Mouse (Mus musculus): Measurements from ENCODE around the gene Rpl23.
A peak's percentile ranks its signal among the peaks of the same experiment; 100 is the strongest.
"Not testable (repeated sequence)": the region's sequence is repeated elsewhere in the genome, so short reads cannot be mapped to it uniquely, and the experiment has no call there.

Gene Rpl23

DNA sequence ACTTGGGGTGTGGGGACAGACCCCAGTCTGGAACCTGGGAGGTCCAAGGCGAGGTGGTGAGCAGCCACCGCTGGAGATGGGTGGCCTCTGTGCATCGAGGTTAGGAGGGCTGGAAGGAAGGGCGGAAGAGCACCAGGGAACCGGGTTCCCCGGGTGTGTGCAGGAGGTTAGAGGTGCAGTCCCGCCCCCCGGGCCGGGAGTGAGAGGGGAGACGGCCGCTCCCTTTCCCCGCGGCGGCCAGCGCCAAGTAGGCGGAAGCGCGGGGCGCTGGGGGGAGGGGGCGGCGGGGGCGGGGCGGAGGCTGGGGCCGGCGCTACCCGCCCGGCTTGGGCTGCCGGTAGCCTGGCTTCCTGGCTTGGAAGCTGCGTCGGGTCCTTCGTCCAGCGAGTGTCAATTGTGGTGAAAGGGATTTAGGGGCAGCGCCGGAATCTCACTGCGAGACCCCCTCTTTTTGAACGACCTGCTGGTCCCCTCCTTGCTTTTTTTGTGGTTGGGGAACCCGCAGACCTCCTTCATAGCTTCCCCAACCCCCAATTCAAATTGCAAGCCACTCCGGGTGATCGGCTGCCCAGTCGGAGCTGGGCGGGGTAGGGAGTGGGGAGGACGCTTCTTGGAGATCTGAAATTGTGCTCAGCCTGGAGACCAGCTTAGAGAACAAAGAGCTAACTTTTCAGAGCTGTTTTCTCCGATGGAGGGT lies 17.9 kb upstream of the Rpl23 start:
- peak; percentile 69 for DNase-seq (ENCODE audit: low spot score)

DNA sequence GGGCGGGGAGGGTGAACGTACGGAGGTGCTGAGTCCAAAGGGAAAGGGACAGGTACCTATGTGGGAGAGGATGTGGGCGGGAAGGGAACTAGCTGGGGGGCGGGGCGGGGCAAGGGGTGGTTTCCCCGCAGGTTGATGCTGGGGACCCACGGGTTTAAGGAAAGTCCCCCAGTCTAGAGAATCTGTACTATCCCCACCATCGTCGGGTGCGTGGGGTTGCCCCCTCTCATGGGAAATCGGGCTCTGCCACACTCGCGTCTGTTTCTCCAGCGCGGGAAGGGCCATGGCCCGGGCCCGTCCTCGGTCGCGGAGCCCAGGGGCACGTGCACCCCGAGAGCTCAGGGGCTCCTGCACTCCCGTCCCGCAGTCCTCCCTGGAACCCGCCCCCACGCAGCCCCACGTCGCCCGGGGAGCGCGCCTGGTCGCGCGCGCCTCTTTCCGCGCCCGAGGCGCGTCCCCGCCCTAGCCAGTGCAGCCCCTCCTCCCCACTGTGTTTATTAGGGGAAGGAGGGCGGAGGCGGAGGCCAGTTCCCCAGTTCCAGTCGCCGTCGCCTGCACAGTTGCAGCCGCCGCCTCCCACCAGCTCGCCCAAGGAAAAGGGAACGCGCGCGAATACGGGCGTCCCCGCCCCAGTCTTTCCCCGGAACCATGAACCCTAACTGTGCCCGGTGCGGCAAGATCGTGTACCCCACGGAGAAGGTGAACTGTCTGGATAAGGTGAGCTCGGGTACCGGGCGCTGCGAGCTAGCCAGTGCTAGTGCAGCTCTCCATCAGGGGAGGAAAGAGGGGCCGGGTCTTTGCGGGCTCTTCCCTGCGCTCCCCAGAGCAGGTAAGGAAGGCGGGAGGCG lies 17.1 kb upstream of the Rpl23 start:
- DNase-seq (ENCODE audit: low spot score) = peak; percentile 83

DNA sequence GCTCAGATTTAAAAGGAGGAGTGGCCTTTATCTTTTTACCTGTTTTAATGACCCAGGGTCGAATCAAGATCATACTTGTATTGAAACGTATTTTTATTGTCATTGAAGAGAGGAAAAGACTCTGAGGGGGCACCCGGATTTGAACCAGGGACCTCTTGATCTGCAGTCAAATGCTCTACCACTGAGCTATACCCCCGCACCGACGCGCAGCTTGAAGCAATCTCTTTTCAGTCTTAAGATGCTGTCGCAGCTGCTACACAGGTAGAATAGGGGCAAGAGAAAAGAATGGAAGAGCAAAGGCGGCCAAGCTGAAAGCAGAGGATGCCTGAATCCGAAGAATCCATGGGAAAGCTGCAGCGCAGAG lies 16.5 kb upstream of the Rpl23 start, which contains the start of gene Lasp1:
Lasp1 (plus strand) TSS at position 219 of the 364 bp plus-strand sequence.
- peak; percentile 87 for DNase-seq (ENCODE audit: low spot score)

DNA sequence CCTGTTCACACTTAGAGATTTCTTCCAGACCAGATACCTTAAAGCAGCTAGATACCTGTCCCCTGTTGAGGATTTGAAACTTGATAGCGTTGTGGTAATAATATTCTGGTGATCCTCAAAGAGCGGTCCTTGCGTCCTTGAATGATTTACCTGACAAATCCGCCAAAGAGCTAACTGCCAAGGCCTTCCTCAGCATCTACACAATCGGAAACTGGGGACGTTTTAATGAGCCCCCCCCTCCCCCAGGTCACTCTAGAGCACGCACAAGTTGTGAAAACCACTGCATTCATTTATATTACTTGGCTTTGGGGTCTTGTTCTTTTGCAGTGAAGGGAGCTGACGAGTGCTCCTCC lies 15.8 kb upstream of the Rpl23 start:
- DNase-seq (ENCODE audit: low spot score) = no peak

DNA sequence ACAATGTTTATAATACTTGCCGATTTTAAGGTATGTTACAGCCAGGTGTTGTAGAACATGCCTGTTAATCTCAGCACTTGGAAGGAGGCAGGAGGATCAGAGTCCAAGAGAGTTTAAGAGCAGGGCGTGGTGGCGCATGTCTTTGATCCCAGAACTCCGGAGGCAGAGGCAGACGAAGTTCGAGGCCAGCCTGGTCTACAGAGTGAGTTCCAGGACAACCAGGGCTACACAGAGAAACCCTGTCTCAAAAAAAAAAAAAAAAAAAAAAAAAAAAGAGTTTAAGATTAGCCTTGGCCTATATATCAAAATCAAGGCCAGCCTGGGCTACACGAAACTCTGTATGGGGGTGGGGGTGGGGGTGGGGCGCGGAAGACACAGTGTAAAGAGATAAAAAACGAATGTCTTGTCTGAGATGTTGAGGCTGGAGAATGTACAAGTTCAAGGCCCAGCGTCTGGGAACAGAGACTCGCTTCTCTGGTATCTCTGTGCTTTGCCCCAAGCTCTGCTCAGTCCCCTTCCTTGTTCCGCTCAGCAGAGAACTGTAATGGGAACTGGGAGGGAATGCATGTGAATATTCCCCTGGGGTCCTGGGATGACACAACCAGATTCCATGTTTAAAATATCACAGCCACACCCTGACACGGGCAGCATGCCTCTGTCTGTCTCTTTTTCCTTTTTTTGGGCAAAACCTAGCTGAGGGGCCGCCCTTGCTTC lies 15.3 kb upstream of the Rpl23 start:
- DNase-seq (ENCODE audit: low spot score) = no peak

DNA sequence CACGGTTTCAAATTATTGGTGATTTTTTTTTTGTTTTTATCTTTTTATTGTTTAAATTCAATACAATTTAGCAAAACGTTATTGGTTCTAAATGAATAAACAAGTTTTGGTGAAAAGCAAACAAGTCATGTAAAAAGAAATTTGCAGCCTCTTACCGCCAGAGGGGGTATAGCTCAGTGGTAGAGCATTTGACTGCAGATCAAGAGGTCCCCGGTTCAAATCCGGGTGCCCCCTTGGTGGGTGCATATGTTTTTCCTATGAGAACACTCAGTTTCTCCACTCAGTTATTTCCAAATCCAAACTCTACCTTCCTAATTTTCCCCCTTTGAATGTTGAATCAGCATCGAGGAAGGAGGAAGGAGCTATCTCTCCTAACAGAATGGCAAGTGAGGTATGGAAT lies 14.7 kb upstream of the Rpl23 start:
- no peak for DNase-seq (ENCODE audit: low spot score)

DNA sequence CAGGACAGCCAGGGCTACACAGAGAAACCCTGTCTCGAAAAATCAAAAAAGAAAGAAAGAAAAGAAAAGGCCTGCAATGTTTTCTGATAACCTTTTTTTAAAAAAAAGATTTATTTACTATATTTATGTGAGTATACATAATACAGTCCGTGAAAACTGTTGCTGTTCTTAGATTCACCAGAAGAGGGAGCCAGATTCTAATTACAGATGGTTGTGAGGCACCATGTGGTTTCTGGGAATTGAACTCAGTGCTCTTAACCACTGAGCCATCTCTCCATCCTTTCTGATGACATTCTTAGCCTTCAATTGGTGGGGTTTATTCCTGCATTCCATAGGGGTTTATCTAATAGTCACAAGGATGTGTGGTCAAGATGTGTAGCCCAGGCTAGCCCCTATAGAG lies 10.9 kb upstream of the Rpl23 start:
- DNase-seq (ENCODE audit: low spot score) = no peak

DNA sequence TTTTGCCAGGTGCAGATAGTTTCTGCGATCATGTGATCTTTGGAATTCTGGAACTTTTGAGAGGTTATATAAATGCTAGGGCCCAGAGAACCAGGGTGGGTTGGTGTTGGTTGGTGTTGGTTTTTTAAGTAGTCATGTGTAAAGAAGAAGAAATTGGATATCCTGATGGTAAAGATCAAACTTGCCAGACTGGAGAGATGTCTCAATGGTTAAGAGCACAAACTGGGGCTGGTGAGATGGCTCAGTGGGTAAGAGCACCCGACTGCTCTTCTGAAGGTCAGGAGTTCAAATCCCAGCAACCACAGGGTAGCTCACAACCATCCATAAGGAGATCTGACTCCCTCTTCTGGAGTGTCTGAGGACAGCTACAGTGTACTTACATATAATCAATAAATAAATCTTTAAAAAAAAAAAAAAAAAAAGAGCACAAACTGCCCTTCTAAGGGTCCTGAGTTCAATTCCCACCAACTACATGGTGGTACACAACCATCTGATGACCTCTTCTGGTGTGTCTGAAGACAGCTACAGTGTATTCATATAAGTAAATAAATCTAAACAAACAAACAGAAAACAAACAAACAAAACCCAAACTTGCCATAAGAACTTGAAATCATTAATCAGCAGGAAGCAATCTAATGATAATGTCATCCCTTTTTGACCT lies 8.7 kb upstream of the Rpl23 start:
- not testable (repeated sequence) for DNase-seq (ENCODE audit: low spot score)

DNA sequence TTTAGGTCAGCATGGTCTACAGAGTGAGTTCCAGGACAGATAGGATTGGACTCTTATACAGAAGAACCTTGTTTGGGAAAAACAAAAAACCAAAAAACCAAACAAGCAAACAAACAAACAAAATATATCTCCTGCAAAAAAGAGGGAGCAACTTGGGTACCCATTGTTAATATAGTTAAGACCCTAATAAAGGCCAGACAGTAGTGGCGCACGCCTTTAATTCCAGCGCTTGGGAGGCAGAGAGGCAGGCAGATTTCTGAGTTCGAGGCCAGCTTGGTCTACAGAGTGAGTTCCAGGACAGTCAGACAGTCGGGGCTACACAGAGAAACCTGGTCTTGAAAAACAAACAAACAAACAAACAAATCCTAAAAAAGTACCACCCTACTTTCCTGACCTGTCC lies 7.5 kb upstream of the Rpl23 start:
- no peak for DNase-seq (ENCODE audit: low spot score)

DNA sequence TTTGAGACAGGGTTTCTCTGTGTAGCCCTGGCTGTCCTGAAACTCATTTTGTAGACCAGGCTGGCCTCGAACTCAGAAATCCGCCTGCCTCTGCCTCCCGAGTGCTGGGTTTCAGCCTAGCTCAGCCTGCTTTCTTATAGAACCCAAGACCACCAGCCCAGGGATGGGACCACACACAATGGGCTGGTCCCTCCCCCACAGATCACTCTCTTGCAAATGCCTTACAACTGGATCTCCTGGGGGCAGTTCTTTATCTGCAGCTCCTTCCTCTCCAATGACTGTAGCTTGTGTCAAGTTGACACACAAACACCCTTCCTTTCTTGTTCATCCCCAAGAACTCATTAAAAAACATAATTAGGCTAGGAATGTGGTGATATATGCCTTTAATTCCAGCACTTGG lies 5.7 kb upstream of the Rpl23 start:
- no peak for DNase-seq (ENCODE audit: low spot score)

DNA sequence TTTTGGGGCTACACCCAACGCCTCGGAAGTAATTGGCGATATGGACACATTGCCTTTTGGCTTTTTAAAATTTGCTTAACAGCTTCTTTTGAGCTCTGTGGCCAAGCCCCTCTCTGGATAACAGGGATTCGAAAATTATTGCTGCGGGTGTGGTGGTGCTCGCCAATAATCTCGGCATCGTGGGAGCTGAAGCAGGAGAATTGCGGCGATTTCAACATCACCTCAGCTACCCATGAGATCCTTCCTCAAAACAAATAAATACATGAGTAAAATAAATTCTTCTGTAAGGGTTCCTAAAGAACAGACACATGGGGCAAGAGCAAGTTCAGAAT lies 293 bp upstream of the Rpl23 start:
- no peak for DNase-seq (ENCODE audit: low spot score)

DNA sequence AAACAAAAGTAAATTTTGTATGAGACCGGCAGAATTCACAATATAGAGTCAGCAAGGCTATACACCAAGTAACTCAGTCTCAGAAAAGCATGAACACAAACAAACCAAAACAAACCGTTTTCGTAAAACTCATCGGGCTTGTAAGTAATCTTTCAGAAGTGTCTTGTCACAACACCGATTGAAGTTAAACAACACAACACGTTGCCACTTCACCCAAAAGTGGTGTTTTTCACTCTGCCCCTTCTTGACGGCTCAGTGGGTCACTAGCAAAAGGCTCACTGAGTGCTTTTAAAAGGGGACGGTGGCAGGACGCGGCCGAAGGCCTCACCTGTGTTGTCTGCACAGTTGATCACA lies 782 bp downstream of the Rpl23 start:
- DNase-seq (ENCODE audit: low spot score) = no peak

DNA sequence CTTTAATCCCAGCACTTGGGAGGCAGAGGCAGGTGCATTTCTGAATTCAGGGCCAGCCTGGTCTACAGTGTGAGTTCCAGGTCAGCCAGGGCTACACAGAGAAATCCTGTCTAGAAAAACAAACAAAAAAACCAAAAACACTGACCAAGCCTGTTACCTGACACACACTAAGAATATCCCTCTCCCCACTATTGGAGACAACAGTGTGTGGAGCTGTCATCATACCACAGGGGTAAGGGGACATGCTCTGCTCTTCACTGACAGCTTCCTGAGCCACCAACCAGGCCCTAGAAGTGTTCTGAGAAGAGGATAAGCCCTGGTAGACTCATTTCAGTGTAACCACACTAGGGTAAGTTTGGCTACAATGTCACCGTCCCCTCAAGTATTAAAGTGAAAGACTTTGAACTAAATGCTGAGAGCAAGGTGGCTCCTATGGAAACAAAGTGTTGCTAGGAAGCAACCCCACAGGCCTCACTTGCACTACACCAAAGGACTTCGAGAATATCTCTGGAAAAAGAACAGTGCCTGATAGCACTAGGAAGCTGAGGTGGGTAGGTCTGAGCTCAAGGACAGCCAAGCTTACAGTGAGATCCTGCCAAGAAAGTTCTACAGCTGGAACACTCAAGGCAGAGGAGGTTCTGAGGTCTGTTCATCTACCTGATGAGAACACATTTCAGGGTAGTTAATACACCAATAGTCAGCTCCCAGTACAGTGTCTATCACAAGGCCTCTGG lies 2.1 kb downstream of the Rpl23 start:
- no peak for DNase-seq (ENCODE audit: low spot score)

DNA sequence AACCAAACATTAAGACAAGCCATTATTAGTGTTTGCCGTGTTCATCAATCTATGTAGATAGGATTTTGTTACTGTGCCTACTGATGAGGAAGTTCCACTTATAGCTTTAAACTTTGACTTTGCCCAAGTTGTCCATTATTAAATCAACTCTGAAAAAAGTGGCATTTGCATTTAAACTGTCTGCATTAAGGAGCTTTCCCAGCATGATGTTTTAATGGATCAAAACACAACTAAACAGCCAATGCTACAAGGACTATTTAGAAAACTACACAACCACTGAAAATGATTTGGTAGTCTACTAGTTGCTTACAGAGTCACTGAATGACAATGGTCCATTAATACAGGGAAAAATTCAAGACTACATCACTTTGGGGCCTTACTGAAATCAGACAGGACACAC lies 3.3 kb downstream of the Rpl23 start:
- no peak for DNase-seq (ENCODE audit: low spot score)

DNA sequence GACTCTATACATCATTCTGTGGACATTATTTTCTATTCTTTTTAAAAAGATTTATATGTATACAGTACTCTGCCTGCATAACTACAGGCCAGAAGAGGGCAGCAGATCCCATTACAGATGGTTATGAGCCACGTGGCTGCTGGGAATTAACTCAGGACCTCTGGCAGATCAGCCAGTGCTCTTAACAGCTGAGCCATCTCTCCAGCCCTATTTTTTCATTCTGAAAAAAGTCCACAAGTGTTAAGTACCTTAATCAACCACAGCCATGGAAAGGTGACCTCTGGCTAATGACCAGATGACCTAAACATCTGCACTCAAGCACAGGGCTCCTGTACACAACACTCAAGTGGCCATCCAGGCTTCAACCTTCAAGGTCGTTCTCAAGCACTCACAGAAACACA lies 5.1 kb downstream of the Rpl23 start:
- no peak for DNase-seq (ENCODE audit: low spot score)

DNA sequence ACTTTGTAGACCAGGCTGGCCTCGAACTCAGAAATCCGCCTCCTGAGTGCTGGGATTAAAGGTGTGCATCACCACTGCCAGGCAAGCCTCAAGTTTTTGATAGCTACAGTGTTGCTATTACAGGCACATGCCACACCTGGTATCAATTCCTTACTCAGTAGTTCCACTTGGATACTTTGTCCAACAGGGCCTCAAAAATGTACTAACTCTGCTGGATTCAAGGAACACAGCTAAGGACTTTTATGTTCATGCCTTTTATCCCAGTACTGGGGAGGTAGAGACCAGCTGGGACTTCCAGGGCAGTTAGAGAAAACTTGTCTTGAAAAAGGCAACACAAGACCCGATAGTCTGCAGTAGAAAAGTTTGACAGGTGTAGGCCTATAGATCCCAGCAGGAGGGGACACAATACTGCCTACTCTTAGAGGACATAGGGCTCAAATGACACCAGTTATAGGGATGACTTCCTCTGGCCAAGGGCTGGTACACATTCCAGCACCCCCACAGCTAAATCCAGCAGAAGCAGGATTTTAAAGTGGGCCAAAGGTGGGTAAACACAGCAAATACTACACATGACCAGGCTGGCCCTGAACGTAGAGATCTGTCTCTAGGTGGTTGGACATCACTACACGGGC lies 5.6 kb downstream of the Rpl23 start:
- DNase-seq (ENCODE audit: low spot score) = no peak

DNA sequence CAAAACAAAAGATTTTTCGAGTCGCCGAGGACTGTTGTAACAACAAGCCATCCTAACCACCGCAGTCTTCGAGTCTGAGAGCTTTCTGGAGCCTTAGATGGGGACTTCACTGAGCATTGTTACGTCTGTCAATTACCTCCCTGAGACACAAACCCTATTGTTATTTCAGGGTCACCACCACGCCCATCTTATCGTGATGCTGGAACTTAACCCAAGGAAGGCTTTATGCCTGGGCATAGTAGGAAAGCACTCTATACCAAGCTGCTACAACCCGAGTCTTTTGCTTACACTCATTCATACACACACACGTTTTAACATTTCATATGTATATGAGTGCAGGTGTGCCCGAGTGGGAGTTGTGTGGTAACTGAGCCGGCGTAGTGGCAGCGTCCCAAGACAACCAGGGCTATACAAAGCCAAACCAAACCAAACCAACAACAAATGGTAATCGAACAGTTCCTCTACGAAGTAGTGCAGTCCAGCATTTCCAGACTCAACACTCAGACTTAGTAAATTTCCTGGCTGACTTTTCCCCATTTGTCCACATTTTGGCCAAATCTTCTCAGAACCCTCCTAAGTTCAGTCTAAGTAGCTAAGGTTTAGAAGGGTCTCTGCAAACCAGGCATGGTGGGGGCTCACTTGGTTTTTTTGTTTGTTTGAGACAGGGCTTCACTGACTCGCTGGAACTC lies 6.3 kb downstream of the Rpl23 start, which contains the start of gene 1700001P01Rik:
1700001P01Rik (minus strand) TSS at position 111 of the 689 bp plus-strand sequence.
- no peak for DNase-seq (ENCODE audit: low spot score)

DNA sequence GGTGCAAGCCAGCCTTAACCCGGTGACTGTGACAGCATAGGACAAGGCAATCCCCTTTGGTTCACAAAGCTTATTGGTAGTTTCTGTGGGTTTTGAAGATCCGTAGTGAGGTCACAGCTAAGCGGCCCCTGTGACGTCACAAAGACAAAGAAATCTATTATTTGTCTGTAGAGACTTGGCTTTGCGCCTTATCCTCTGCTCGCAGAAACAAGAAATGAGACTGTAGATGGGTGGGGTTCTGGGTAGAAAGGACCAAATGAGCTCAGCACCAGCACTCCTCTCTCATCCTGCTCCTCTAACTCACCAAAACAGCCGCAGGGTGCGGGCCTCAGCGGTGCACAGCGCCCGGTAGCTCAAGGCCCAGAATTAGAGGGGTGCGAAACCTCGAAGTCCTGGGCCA lies 7.1 kb downstream of the Rpl23 start:
- DNase-seq (ENCODE audit: low spot score) = no peak

DNA sequence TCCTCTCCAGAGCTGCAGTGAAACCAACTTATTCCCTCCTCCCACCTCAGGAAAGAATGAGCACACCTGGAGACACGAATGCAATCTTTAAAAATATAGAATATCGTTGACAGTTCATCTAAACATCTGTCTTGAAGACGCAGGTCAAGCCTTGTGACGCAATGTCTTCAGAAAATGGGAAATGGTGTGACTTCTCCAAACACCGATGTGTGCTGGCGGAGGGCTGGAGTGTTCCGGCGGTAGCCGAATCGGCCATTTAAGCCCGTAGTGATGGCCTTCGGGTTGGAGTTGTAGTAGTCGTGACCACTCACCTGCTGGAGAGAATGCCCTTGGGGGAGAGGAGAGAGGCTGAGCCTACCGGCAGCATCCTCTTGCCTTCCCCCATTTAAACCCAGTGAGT lies 10.8 kb downstream of the Rpl23 start:
- DNase-seq (ENCODE audit: low spot score) = no peak

DNA sequence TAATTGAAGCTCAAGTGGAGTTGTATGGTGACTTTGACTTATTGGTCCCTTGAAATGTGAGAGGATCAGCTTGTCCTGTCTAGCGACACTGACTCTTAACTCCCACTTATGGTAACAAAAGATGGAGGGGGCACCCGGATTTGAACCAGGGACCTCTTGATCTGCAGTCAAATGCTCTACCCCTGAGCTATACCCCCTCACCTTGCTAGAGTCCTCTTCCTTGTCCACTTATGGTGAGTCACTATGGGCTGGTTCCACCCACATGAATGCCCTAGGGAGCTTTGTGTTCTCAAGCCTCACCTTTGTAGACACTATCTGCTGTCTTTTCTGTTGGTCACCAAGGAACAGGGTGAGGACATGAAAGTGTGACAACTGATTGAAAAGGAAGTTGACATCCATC lies 12.5 kb downstream of the Rpl23 start:
- peak; percentile 65 for DNase-seq (ENCODE audit: low spot score)

Data from urinary bladder, postnatal 25 days (tissue).